Mouse (Mus musculus) ES-E14 (cell line): ENCODE measurements around the gene Asf1b.
A peak's percentile ranks its signal among the peaks of the same experiment; 100 is the strongest.

Source experiments
- CHD2 ChIP-seq: IDR thresholded peaks from 2 replicates; pipeline ENCODE4 v1.6.1; 2014; ENCODE audit warnings: mild to moderate bottlenecking, low read depth, low read length, inconsistent platforms
- HCFC1 ChIP-seq: IDR thresholded peaks from 2 replicates; pipeline ENCODE4 v1.6.1; 2012; ENCODE audit warnings: low read length, inconsistent platforms, borderline replicate concordance; ENCODE audit not compliant: insufficient read depth
- MAFK ChIP-seq: IDR thresholded peaks from 2 replicates; pipeline ENCODE4 v1.6.1; 2014; ENCODE audit warnings: mild to moderate bottlenecking, low read depth, low read length, inconsistent platforms; ENCODE audit not compliant: insufficient read depth
- ZC3H11A ChIP-seq: IDR thresholded peaks from 2 replicates; pipeline ENCODE4 v1.6.1; 2012; ENCODE audit warnings: low read depth, mild to moderate bottlenecking, inconsistent platforms, low read length, borderline replicate concordance
- ZNF384 ChIP-seq: IDR thresholded peaks from 2 replicates; pipeline ENCODE4 v1.6.1; 2012; ENCODE audit warnings: low read depth, low read length, inconsistent platforms

GRCm38 (mm10) chr8:83972150-83973120, 17.1 kb downstream of the Asf1b start, which contains the start of gene Prkaca:
- TF ChIP-seq MAFK (no peak), CHD2 (peak; percentile 95), ZNF384 (no peak), HCFC1 (no peak), ZC3H11A (no peak)
